Mouse (Mus musculus) kidney, adult 2 months (tissue): ENCODE measurements at regions not wholly inside any gene's neighbourhood (a gene's known extent, or its start where the extent isn't known, plus 50 kb on each side); places are given as distances from the start of the nearest gene placed in this dataset.

ENCODE experiments used
- CTCF ChIP-seq: fragments of 200-500 bp; conservative IDR thresholded peaks from 2 replicates; pipeline ENCODE4 v1.5.1; 2011; ENCODE audit warnings: low read depth, mild to moderate bottlenecking, control low read depth, low read length, moderate library complexity, mixed read lengths; ENCODE audit not compliant: insufficient read depth, insufficient read length
- POLR2A ChIP-seq: fragments of 200-500 bp; IDR thresholded peaks from one replicate; pipeline ENCODE4 v1.6.1; 2011; ENCODE audit warnings: low read depth, low read length, control low read depth

- no peak for TF ChIP-seq POLR2A
- TF ChIP-seq CTCF, result no peak
These were observed 1121.9 kb upstream of the Adgrl2 start for GRCm38 (mm10) chr3:150112231-150112630.
